Mouse (Mus musculus) ES-E14 (cell line): Measurements from ENCODE around the gene Bad.
A peak's percentile ranks its signal among the peaks of the same experiment; 100 is the strongest.

Experiments used
- HCFC1 ChIP-seq: IDR thresholded peaks from 2 replicates; pipeline ENCODE4 v1.6.1; 2012; ENCODE audit warnings: low read length, inconsistent platforms, borderline replicate concordance; ENCODE audit not compliant: insufficient read depth
- MAFK ChIP-seq: IDR thresholded peaks from 2 replicates; pipeline ENCODE4 v1.6.1; 2014; ENCODE audit warnings: mild to moderate bottlenecking, low read depth, low read length, inconsistent platforms; ENCODE audit not compliant: insufficient read depth

DNA sequence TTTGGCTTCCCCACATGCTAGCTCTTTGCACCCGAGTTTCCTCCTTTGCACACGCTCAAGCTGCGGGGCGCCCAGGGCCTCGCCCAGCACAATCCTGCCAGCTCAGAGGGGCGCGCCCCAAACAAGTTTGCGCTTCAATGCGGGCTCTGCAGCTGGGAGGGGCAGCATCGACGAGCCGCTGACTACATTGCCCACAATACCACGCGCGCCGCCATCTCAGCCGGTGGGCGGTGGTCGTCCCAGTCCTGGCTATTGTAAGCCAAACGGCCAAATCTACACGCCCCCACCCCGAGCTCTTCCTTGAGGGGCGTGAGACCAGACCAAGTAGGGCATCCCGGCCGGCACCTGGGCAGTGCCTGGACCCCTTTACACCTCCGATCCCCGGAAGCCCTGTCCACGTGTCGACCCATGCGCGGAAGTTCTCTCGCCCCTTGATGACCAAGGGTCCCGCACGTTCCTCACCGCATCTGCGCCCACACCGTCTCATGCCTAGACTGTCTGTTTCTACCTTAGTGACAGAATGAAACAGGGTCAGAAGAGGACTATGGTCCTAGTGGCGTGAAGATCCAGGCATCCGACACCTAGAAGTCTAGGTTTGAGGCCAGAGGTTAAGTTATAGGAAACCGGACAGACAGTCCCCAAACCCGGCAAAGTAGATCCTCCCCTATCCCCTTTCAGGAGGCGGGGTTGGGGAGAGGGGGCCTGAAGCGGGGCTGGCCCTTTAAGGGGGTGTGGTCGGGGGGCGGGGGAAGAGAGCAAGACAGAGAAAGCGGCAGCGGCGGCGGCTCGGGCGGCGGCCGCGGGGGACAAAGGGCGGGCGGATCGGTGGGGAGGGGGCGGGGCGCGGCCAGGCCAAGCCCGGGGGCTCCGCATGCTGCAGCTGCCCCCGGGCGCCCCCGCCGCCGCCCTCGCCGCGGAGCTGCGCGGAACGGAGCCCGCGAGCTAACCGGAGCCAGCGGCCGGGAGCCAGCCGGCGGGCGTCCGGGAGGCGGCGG lies 32.8 kb downstream of the Bad start, which contains the start of gene Ppp1r14b:
- peak; percentile 82 for TF ChIP-seq HCFC1
- no peak for TF ChIP-seq MAFK
